Mouse (Mus musculus): ENCODE results near the gene Gp5. TPM values are rescaled to one million over a fixed set of nuclear protein-coding genes. Genes with fewer than 3 reads are reported as not detected.

Gp5 gene
- total RNA-seq, 2 experiments from 2014 or later = 0.14 TPM; not detected in 1

Other genes starting within 250 kb of the Gp5 start
- 10 to 100 TPM; 19.0 to 19.4 TPM for gene Hes1, start 246.4 kb downstream of the Gp5 start, total RNA-seq (2021)
- gene Cpn2, start 43.3 kb downstream of the Gp5 start, total RNA-seq (2021) = not detected
- under 1 TPM; 0.42 to 0.70 TPM for gene Lrrc15, start 27.5 kb downstream of the Gp5 start, total RNA-seq (2021)
- gene Atp13a3, start 95.2 kb upstream of the Gp5 start, total RNA-seq (2021) = 10 to 100 TPM; 62.2 to 76.9 TPM
- gene Tmem44, start 240.1 kb upstream of the Gp5 start, total RNA-seq (2021) = 1 to 10 TPM; 4.5 to 5.6 TPM

All from gastrocnemius, postnatal 14 days (tissue).